Mouse (Mus musculus): ENCODE measurements at regions not wholly inside any gene's neighbourhood (a gene's known extent, or its start where the extent isn't known, plus 50 kb on each side); places are given as distances from the start of the nearest gene placed in this dataset.

- TF ChIP-seq POLR2A (IDR thresholded peaks at IDR 0.05; ENCODE audit: insufficient read depth, low read depth, low read length) (no peak), CTCF (IDR thresholded peaks at IDR 0.05; ENCODE audit: insufficient read depth, low read depth, low read length) (no peak)
These were observed 161.3 kb downstream of the Plpp3 start for GRCm38 (mm10) chr4:105318421-105318820.

Data from olfactory bulb, adult 2 months (tissue).